Mouse (Mus musculus) cerebellum, postnatal 10 days (tissue): Measurements from ENCODE around the gene Trem3.

Experiments
- DNase-seq, 2 experiments: peaks; one replicate each; pipeline ENCODE4 v3.0.0; 2021; ENCODE audit warnings: mixed read lengths in 2 of 2

Gene Trem3

DNA sequence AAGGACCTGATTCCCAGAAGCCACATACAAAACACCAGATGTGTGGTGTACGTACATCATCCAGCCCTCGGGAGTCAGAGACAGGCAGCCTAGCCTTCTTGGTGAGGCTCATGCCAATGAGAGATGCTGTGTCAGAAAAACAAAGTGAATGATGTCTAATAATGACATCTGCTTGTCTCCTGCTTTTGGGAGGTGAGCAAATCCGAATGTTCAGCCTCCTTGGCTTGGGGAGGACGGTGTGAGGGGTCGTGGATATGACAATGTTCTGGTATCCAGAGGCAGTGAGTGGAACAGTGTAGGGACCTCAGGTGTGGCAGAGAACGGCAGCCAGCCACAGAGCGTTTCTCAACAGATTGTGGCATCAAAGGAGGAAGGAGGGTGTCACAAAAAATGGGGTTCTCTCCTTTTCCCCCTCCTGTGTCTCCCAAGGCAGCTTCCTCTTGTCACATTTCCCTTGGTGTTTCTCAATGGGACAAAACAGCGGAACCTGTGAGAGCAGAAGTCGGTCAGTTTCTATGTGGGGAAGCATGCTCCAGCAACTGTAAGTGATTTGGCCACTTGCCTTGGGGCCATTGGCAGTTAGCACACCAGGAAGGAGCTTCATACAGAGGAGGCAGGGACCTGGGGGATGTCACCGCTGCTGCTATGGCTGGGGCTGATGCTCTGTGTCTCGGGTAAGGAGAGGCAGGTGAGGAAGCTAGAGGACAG lies at the start of gene Trem3:
Gene Trem3, plus strand, starts transcription at position 557 of the 708 bp plus-strand sequence.
- DNase-seq, result no peak

- no peak for DNase-seq
These were observed 44.5 kb upstream of the Trem3 start for GRCm38 (mm10) chr17:48203086-48203485.

DNA sequence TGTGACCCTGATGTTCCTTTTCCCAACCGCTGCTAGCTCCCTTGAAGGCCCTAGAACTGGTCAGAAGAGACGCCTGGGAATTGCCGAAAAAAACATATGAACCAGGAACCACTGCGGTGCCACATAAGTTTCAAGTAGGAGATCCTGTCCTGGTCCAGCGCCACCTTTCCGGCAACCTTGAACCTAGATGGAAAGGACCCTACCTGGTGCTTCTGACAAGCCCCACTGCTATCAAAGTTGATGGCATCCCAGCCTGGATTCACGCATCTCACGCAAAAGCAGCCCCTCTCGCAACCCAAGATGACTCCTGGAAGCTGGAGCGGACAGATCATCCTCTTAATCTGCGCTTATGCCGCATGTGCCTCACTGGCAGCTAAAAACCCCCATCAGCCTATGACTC lies 35.0 kb upstream of the Trem3 start:
- no peak for DNase-seq

DNA sequence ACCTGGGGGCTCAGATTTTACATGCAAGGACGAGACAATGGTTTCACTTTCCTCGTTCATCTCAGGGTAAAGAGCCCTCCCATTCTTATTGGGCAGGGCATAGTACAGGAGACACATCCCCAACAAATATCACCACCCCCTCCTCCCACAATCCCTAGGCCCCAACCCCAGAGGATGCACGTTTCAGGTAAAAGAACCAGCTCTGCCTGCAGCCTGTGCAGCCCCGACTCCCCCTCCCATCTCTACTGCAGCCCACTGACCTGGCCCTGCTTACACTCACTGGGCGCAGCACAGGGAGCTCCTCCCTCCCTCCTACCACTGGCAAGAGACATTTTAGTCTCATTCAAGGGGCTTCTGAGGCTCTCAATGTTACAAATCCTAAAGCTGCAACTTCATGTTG lies 34.1 kb upstream of the Trem3 start:
- no peak for DNase-seq

- DNase-seq, result no peak
These were observed 32.1 kb upstream of the Trem3 start for GRCm38 (mm10) chr17:48215429-48215828.

DNA sequence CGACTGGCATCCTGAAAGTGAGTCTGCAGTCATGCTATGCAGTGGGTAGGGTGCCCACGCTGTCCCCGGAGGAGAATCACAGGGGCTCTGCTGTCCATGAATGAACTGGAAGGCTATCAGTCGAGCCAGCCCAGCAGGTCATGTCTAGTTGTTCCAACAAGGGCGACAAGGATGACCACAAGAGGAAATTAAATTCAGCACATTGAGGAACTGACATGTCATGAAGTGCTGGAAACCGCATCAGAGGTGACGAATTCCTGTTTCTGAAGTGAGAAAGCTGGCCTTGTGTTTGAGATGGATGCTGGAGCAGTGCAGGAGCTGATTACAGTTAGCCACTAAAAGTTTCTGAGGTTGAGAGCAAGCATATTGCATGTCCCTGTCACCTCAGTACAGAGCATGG lies 16.9 kb upstream of the Trem3 start:
- no peak for DNase-seq

DNA sequence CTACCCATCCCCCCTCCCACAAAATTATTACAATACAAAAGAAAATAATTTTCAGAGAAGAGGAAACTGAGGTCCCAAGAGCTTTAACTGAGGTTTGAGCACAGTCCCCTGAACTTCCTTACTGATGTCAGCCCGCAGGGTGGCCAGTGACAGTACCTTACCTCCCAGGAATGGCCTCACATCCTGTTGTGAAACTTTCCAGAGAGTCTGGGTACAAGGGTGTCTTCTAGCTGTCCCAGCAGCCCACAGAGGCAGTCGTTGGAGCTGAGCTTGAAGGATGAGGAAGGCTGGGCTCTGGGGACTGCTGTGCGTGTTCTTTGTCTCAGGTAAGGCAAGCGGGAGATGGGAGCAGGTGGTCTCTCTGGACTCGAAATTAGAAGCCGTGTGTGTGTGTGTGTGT lies 15.1 kb upstream of the Trem3 start, which contains the start of gene Trem1:
Gene Trem1, plus strand, starts transcription at position 251 of the 400 bp plus-strand sequence.
- DNase-seq, result no peak

DNA sequence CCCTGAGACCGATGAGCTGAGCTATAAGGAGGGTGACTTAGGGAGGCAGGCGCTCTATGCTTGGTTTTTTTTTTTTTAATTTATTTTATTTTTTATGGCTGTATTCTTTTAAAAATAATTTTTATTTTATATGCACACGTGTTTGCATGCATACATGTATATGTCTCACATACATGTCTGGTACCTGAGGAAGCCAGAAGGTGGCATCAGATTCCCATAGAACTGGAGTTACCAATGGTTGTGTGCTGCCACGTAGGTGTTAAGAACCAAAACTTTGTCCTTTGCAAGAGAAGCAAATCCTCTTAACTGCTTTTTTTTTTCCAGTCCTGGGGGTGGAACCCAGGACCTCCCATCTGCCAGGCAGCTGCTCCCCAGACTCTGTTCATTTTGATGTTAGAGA lies 13.8 kb upstream of the Trem3 start:
- DNase-seq, result no peak

DNA sequence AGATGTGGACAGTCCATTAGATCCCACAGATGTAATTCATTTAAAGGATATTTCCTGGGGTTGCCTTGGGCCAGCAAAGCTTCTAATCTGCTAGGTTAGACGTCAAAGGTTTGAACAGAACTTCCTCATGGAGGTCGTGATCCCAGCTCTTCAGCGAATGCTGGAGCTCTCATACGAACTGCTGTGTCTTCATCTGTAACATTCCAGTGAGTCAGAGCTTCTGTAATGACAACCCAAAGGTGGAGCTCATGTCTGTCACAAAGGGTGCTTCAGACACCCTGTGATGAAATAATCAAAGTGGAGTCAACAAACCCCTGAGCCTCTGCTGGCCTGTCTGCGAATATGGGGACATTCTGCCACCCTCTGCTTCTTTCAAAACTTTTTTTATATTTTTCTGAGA lies 13.0 kb upstream of the Trem3 start:
- DNase-seq, result no peak

GRCm38 (mm10) chr17:48235773-48236370 lies 11.7 kb upstream of the Trem3 start:
- no peak for DNase-seq

DNA sequence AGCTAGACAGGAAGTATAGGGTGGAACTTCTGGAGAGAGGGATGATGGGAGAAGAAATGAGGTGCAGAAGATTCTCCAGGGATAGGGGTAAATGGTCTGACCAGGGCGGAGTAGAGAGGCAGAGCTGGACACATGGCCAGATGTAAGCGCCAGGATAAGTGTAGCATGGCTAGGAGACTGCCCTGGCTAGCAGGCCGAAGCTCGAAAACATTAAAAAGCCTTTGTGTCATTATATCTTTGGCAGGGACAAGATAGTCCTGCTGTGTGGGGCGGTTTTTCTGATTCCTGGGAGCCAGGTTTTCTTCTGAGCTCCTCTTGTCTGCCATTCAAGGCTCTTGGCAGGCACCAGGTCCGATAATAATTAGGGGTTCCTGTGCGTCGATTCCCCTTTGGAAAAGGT lies 10.0 kb upstream of the Trem3 start:
- no peak for DNase-seq

- no peak for DNase-seq
These were observed 1.5 kb downstream of the Trem3 start for GRCm38 (mm10) chr17:48249039-48249438.

- DNase-seq, result peak in 1 of 2 experiments; percentile 8
These were observed 1.9 kb downstream of the Trem3 start for GRCm38 (mm10) chr17:48249501-48249900.

GRCm38 (mm10) chr17:48250631-48251030 lies 3.1 kb downstream of the Trem3 start:
- no peak for DNase-seq

DNA sequence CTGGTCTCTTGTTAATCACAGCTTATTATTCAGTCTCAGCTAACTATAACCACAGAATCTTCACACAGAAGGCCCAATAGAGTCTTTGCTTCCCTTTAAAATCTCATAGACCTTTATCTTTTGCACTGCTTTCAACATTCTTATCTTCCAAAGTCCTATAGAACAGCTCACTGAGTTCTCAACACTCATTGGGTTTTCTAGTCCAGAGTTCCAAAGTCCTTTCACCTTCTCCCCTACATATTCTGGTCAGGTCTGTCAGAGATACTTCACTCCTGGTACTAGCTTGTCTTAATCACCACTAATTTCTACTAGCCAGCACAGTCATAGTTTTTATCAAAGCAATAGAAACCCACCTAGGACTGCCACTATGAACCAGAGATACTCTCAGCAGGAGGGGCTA lies 9.0 kb downstream of the Trem3 start:
- DNase-seq, result no peak

DNA sequence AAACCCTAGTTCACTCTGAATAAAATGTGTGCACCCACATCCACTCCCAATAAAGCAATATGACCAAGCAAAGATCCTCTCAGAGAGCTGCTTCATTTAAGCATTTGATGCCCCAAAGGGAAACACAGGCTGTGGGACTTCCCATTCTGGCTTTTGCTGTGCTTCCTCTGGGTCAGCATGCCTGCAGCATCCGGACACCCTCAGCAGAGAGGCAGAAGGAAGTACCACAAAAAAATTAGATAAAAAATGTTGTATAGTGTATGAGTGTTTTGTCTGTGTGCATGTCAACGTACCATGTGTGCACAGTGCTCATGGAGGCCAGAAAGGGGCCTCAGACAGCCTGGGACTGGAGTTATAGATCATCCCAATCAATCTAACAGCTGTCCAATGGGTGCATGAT lies 14.3 kb downstream of the Trem3 start:
- DNase-seq, result no peak

DNA sequence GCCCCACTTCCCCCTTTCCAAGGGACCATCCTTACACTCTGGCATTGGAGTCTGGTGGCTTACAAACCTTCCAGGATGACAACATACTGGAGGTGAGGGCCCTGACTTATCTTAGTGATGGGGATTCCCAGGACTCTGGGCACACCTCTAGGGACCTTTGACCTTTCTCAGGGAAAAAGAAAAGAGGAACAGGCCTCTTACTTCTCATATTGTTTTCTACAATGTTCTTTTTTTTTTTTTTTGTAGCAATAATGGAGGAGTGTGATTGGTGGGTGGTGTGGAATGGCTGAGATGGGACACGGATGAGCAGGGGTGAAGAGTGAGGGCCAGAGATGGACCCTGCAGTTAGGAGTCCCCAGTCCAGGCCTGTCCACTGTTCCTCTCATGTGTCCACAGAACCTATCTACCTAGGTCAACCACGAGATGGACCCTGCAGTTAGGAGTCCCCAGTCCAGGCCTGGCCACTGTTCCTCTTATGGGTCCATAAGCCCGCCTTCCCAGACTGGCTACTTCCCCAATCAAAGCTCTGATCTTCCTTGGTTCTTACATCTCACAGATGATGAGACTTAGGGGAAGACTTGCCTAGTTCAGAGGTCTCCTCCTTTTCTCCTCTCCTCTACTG lies 16.3 kb downstream of the Trem3 start, which contains the start of gene Treml4:
Gene Treml4, plus strand, starts transcription at position 555 of the 622 bp plus-strand sequence.
- DNase-seq, result no peak

GRCm38 (mm10) chr17:48264662-48265061 lies 17.1 kb downstream of the Trem3 start:
- DNase-seq, result no peak

DNA sequence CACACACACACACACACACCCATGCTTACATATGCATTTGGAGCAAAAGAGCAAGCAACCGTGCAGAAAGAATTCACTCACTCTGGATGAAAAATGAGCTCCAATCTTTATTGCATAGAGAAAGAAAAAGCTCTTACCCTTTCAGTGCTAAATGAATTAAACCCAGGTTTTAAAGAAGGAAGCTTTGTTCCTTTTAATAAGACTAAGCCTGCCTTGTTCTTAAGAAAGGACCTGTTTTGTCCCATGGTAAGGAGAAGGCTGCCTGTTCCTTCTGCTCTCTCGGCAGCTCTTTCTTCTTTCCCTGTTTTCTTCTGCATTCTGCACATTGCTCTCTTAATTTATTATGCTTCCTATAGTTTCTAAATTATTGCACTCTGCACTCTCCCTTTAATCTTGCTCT lies 18.6 kb downstream of the Trem3 start:
- DNase-seq, result no peak

DNA sequence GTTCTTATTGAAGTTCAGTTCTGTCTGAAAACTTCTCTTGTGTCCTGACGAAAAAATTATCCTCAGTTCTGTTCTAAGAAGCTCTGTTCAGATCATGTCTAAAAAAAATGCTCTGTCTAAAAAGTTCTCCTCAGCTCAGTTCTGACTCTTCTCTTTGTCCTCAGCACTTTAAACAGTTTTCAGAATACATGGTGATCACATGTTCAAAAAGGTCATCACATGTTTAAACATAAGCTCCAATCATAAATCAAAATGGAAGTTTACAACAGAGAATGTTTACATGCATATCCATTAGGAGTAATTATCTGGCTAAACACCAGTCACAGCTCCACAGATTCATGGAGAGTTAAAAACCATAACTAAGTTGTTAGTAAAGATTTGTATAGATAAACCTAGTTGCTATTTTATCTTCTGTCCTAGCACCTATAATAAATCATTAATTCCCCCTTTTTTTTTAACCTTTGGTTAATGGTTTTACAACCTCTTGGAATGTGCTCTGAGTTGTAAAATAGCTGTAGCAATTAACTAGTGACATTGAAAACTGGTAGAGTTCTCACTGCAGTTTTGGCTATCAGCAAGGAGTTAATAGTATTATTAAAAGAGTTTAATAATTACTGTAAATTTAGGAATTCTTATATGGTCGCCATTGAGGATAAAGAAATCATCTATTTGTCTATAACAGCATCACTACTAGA lies 19.2 kb downstream of the Trem3 start:
- DNase-seq, result no peak

- DNase-seq, result no peak
These were observed 20.0 kb downstream of the Trem3 start for GRCm38 (mm10) chr17:48267591-48267990.

DNA sequence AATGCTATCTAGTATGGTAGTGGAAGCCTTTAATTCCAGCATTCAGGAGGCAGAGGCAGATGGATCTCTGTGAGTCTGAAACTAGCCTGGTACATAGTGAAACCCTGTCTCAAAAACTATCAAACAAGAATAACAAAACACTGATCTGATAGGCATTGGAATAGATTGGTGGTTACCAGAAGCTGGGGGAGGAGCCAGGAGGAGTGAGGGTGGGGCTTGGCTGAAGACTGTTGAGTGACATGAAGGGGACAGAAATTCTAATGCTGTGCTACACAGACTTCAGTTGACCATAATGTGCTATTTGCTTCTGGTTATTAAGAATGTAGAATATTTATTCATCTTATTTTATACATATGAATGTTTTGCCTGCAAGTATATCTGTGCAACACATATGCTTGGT lies 20.7 kb downstream of the Trem3 start:
- DNase-seq, result no peak

GRCm38 (mm10) chr17:48269833-48270232 lies 22.3 kb downstream of the Trem3 start:
- DNase-seq, result no peak

DNA sequence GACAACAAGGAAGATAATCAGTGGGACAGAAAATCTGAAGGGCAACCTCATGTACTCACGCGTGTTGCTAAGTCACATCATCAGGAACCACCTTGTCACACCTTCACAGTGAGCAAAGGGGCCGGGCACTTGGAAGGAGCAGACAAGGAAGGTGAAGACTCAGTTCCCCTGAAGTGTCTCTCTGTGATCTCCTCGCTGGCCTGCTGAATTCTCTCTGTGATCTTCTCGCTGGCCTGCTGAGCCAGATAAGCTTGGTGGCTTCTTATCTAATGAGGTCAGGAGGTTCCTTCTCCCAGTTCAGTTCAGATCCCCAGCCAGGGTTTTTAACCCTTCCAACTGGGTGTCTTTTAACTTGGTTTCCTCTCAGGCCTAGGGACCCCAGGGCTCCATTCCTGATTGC lies 24.6 kb downstream of the Trem3 start:
- no peak for DNase-seq
